Mouse (Mus musculus) limb, embryonic 12.5 days (tissue): Measurements from ENCODE around the gene Hsp90aa1. TPM values are rescaled to one million over a fixed set of nuclear protein-coding genes. Genes with fewer than 3 reads are reported as not detected.
"Not testable (repeated sequence)": the region's sequence is repeated elsewhere in the genome, so short reads cannot be mapped to it uniquely, and the experiment has no call there.

Experiments used
- ATAC-seq: fragments of 200-750 bp; cut with Nextera tagmentation; 2 replicates; pipeline ENCODE4 v1.8.0; 2017; ENCODE audit warnings: low read depth, moderate TSS enrichment; ENCODE audit not compliant: insufficient number of reproducible peaks, insufficient read depth, low FRiP score, low TSS enrichment
- H3K27ac ChIP-seq: fragments of 300-500 bp; sonication (generic); 2 replicates; pipeline ENCODE4 v1.5.1; 2016; ENCODE audit warnings: mild to moderate bottlenecking, moderate library complexity
- H3K27me3 ChIP-seq: fragments of 300-500 bp; sonication (generic); 2 replicates; pipeline ENCODE4 v1.6.1; 2016; ENCODE audit warnings: mild to moderate bottlenecking, moderate library complexity
- H3K36me3 ChIP-seq: fragments of 300-500 bp; sonication (generic); 2 replicates; pipeline ENCODE4 v1.6.1; 2016; ENCODE audit warnings: mild to moderate bottlenecking, moderate library complexity
- H3K4me1 ChIP-seq: fragments of 300-500 bp; sonication (generic); replicated peaks from 2 replicates; pipeline ENCODE4 v1.6.1; 2016
- H3K4me2 ChIP-seq: fragments of 300-500 bp; sonication (generic); 2 replicates; pipeline ENCODE4 v1.6.1; 2016; ENCODE audit warnings: mild to moderate bottlenecking, moderate library complexity
- H3K4me3 ChIP-seq: fragments of 300-500 bp; sonication (generic); replicated peaks from 2 replicates; pipeline ENCODE4 v1.5.1; 2016; ENCODE audit warnings: mild to moderate bottlenecking
- H3K9ac ChIP-seq: fragments of 300-500 bp; sonication (generic); replicated peaks from 2 replicates; pipeline ENCODE4 v1.6.1; 2016; ENCODE audit warnings: mild to moderate bottlenecking, moderate library complexity
- H3K9me3 ChIP-seq: fragments of 300-500 bp; sonication (generic); 2 replicates; pipeline ENCODE4 v1.6.1; 2016; ENCODE audit warnings: mild to moderate bottlenecking, moderate library complexity
- WGBS: fragments of 180-500 bp; shearing (Covaris S2); methylation state at CpG from one replicate; pipeline ENCODE4 v1.1.7; 2016; 5-methylcytosine and 5-hydroxymethylcytosine counted together
- polyA plus RNA-seq: library from polyadenylated mRNA; unstranded; fragments of >200 nt; fragmentation: Nextera tagmentation; extraction: Ambion mirVana; gene quantifications from 2 replicates; pipeline ENCODE4 v1.2.1, GENCODE M21; 2016

Hsp90aa1 gene
- polyA plus RNA-seq: 833 and 848 TPM in 2 replicates

- no peak within 1 kb of the TSS for H3K9ac ChIP-seq
- no peak for ATAC-seq
- H3K9me3 ChIP-seq: no peaks in the 10 kb centered on the region
- H3K4me1 ChIP-seq: peaks cover 12% of the 10 kb centered on the region
- H3K36me3 ChIP-seq: no peaks in the 10 kb centered on the region
- 43% methylated on average over 4 of the region's 4 CpGs for WGBS
- H3K4me2 ChIP-seq: no peak within 1 kb of the TSS
- peaks cover under 1% of the 10 kb centered on the region; the same call in 1 of the 2 replicates for H3K27me3 ChIP-seq
- H3K4me3 ChIP-seq: no peak within 1 kb of the TSS
- H3K27ac ChIP-seq: no peak within 1 kb of the TSS
Observed at GRCm38 (mm10) chr12:110702556-110702955, at the start of gene Hsp90aa1. Gene Hsp90aa1, minus strand, starts transcription at chr12:110702728.

GRCm38 (mm10) chr12:110750770-110751439 is 48.4 kb upstream of the Hsp90aa1 start:
- H3K27me3 ChIP-seq: no peaks in the 10 kb centered on the region
- no peak overlapping the region for H3K9ac ChIP-seq
- 0 out of 2 replicates have a peak, but pooled peaks cover 4% of the 10 kb centered on the region for H3K9me3 ChIP-seq
- ATAC-seq: no peak
- no peak overlapping the region for H3K4me2 ChIP-seq
- H3K36me3 ChIP-seq: peaks cover 26% of the 10 kb centered on the region
- no peak overlapping the region for H3K27ac ChIP-seq
- no peak overlapping the region for H3K4me3 ChIP-seq
- H3K4me1 ChIP-seq: 0 out of 2 replicates have a peak, but pooled peaks cover 3% of the 10 kb centered on the region
- 85% methylated on average over 10 of the region's 10 CpGs for WGBS

GRCm38 (mm10) chr12:110738158-110738921 is 35.8 kb upstream of the Hsp90aa1 start:
- peaks cover 20% of the 10 kb centered on the region for H3K4me1 ChIP-seq
- H3K4me3 ChIP-seq: peak overlapping the region; percentile 100
- WGBS: 1% methylated on average over 70 of the region's 72 CpGs
- peak overlapping the region; percentile 92 for H3K4me2 ChIP-seq
- peaks cover 11% of the 10 kb centered on the region; the same call in 1 of the 2 replicates for H3K27me3 ChIP-seq
- peak; percentile 72 for ATAC-seq
- H3K27ac ChIP-seq: peak overlapping the region; percentile 90
- H3K9me3 ChIP-seq: no peaks in the 10 kb centered on the region
- peak overlapping the region; percentile 94 for H3K9ac ChIP-seq
- H3K36me3 ChIP-seq: peaks cover 11% of the 10 kb centered on the region; the same call in 1 of the 2 replicates

GRCm38 (mm10) chr12:110737170-110738157 is 34.9 kb upstream of the Hsp90aa1 start, which contains the start of gene Wdr20:
Gene Wdr20, plus strand, starts transcription at chr12:110737944.
- ATAC-seq: peak; percentile 92
- peaks cover 9% of the 10 kb centered on the region; the same call in 1 of the 2 replicates for H3K36me3 ChIP-seq
- peak within 1 kb of the TSS; percentile 92 for H3K4me2 ChIP-seq
- H3K9ac ChIP-seq: peak within 1 kb of the TSS; percentile 94
- H3K27ac ChIP-seq: peak within 1 kb of the TSS; percentile 90
- peaks cover 11% of the 10 kb centered on the region; the same call in 1 of the 2 replicates for H3K27me3 ChIP-seq
- no peaks in the 10 kb centered on the region for H3K9me3 ChIP-seq
- peaks cover 20% of the 10 kb centered on the region for H3K4me1 ChIP-seq
- peak within 1 kb of the TSS; percentile 100 for H3K4me3 ChIP-seq
- 1% methylated on average over 69 of the region's 69 CpGs for WGBS

GRCm38 (mm10) chr12:110736641-110737040 is 34.1 kb upstream of the Hsp90aa1 start:
- H3K4me2 ChIP-seq: peak overlapping the region; percentile 92
- H3K27me3 ChIP-seq: peaks cover 11% of the 10 kb centered on the region; the same call in 1 of the 2 replicates
- no peaks in the 10 kb centered on the region for H3K9me3 ChIP-seq
- H3K36me3 ChIP-seq: peaks cover 5% of the 10 kb centered on the region; the same call in 1 of the 2 replicates
- 5% methylated on average over 4 of the region's 4 CpGs for WGBS
- H3K9ac ChIP-seq: no peak overlapping the region
- H3K4me1 ChIP-seq: peaks cover 20% of the 10 kb centered on the region
- no peak overlapping the region for H3K27ac ChIP-seq
- ATAC-seq: no peak
- peak overlapping the region; percentile 100 for H3K4me3 ChIP-seq

- H3K9me3 ChIP-seq, ATAC-seq, H3K4me2 ChIP-seq, H3K27ac ChIP-seq, H3K9ac ChIP-seq, H3K36me3 ChIP-seq, H3K4me3 ChIP-seq, H3K4me1 ChIP-seq: not testable (repeated sequence)
- peaks cover 19% of the 10 kb centered on the region; the same call in 1 of the 2 replicates for H3K27me3 ChIP-seq
- WGBS: 90% methylated on average over 3 of the region's 3 CpGs
Observed at GRCm38 (mm10) chr12:110733254-110733653, 30.7 kb upstream of the Hsp90aa1 start.

- Histone ChIP-seq H3K4me3 (no peak overlapping the region), H3K4me2 (no peak overlapping the region), H3K36me3 (no peaks in the 10 kb centered on the region), H3K27me3 (peaks cover 9% of the 10 kb centered on the region; the same call in 1 of the 2 replicates), H3K9me3 (no peaks in the 10 kb centered on the region), H3K27ac (no peak overlapping the region), H3K9ac (no peak overlapping the region), H3K4me1 (peaks cover 6% of the 10 kb centered on the region; the same call in 1 of the 2 replicates)
- 64% methylated on average over 1 of the region's 1 CpGs for WGBS
- ATAC-seq: no peak
Observed at GRCm38 (mm10) chr12:110726428-110726827, 23.9 kb upstream of the Hsp90aa1 start.

GRCm38 (mm10) chr12:110725489-110725888 is 23.0 kb upstream of the Hsp90aa1 start:
- H3K4me3 ChIP-seq: no peak overlapping the region
- no peak overlapping the region for H3K4me2 ChIP-seq
- no peaks in the 10 kb centered on the region for H3K9me3 ChIP-seq
- 81% methylated on average over 5 of the region's 5 CpGs for WGBS
- no peak overlapping the region for H3K9ac ChIP-seq
- H3K27ac ChIP-seq: no peak overlapping the region
- H3K36me3 ChIP-seq: no peaks in the 10 kb centered on the region
- H3K4me1 ChIP-seq: peaks cover 6% of the 10 kb centered on the region; the same call in 1 of the 2 replicates
- peaks cover 10% of the 10 kb centered on the region for H3K27me3 ChIP-seq
- no peak for ATAC-seq

- Histone ChIP-seq H3K9ac (no peak overlapping the region), H3K36me3 (no peaks in the 10 kb centered on the region), H3K9me3 (no peaks in the 10 kb centered on the region), H3K4me3 (no peak overlapping the region), H3K4me1 (peaks cover 6% of the 10 kb centered on the region; the same call in 1 of the 2 replicates), H3K4me2 (no peak overlapping the region), H3K27me3 (peaks cover 13% of the 10 kb centered on the region), H3K27ac (no peak overlapping the region)
- 91% methylated on average over 5 of the region's 5 CpGs for WGBS
- ATAC-seq: no peak
Observed at GRCm38 (mm10) chr12:110725051-110725450, 22.5 kb upstream of the Hsp90aa1 start.

GRCm38 (mm10) chr12:110716004-110716403 is 13.5 kb upstream of the Hsp90aa1 start:
- no peak for ATAC-seq
- WGBS: 24% methylated on average over 5 of the region's 5 CpGs
- no peak overlapping the region for H3K4me2 ChIP-seq
- peaks cover 25% of the 10 kb centered on the region for H3K27me3 ChIP-seq
- no peaks in the 10 kb centered on the region for H3K9me3 ChIP-seq
- no peak overlapping the region for H3K9ac ChIP-seq
- H3K36me3 ChIP-seq: no peaks in the 10 kb centered on the region
- H3K4me3 ChIP-seq: no peak overlapping the region
- no peak overlapping the region for H3K27ac ChIP-seq
- no peaks in the 10 kb centered on the region for H3K4me1 ChIP-seq
